Mouse (Mus musculus) bone marrow, adult 2 months (tissue): ENCODE data around the gene Nudt2.

Experiments used
- CTCF ChIP-seq: fragments of 200-500 bp; IDR thresholded peaks from 2 replicates; pipeline ENCODE4 v1.5.1; 2011; ENCODE audit warnings: low read length, control low read depth; ENCODE audit not compliant: control insufficient read depth, insufficient read depth
- POLR2A ChIP-seq: fragments of 200-500 bp; IDR thresholded peaks from 2 replicates; pipeline ENCODE4 v1.6.1; 2011; ENCODE audit warnings: low read depth, mild to moderate bottlenecking, control low read depth, low read length, borderline replicate concordance; ENCODE audit not compliant: control insufficient read depth

DNA sequence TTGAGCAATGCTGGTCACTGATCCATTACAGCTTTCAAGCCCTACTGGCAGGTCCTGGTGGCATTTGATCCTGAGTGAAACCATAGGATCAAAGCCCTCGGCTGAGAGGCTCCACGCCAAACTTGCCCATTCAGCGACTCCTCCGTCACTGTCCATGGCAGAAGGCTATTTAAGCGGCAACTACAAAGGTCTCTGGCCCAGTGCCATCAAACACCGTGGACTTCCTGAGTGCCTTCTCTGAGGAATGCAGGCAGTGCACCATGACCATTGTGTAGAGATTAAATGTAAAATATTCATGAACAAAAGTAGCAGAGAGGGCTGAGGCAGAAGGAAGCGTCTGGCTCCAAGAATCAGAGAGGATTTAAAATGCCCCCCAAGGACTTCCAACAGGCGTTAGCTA is 63.0 kb downstream of the Nudt2 start:
- TF ChIP-seq CTCF (no peak), POLR2A (no peak)
